Mouse (Mus musculus): ENCODE data around the gene Tor2a.
A peak's percentile ranks its signal among the peaks of the same experiment; 100 is the strongest.

Tor2a gene

DNA sequence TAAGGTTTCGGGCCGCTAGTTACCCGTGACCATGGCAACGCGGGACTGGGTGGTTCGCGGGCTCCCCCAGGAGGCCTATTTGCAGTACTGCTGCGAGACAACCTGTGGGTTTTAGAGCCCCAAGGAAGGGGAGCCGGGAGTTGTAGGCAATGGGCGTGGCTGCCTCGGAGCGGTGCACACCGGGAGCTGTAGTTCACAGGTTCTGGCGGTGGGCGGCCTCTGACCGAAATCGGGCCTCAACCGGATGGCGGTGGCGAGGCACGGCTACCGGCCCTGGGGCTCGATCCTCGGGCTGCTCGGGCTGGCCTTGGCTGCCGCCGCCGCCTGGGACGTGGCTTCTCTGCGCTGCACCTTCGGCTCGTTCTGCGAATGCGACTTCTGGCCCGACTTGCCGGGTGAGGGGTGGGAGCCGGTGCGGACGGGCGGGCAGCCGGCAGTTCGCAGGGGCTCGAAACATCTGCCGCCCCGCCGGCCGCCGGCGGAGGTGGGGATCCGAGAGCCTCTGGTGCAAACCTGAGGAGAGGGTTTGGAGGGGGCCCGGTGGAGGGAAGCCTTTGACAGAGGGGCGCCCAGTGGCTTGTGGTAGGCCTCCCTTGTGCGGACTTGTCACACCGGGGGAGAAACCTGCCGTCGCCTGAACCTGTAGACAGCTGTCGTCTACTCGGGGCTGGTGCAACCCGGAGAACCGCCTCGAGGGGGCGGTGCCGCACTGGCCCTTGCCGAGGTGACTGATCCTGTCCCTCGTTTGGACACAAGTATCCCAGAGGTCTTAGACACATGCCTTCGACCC lies at the start of gene Tor2a:
TSS of gene Tor2a (plus strand) at position 179 of the 790 bp plus-strand sequence.
- peak; percentile 98 for DNase-seq (ENCODE audit: low spot score)

DNA sequence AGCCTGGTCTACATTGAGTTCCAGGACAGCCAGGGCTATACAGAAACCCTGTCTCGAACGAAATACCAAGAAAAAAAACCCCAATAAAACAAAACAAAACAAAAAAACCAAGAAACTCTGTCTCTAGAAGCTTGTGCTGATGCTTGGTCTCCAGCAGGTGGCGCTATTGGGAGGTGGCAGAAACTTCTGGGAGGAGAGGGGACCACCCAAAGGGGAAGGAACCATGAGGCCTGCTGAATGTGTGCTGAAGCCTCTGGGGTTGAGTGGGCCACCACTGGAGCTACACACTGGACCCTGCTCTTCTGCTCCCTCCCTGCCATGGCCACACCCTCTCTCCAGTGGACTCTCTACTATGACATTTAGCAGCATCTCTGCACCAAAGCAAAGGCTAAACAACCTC lies 48.4 kb upstream of the Tor2a start:
- DNase-seq (ENCODE audit: low spot score), result peak; percentile 75

DNA sequence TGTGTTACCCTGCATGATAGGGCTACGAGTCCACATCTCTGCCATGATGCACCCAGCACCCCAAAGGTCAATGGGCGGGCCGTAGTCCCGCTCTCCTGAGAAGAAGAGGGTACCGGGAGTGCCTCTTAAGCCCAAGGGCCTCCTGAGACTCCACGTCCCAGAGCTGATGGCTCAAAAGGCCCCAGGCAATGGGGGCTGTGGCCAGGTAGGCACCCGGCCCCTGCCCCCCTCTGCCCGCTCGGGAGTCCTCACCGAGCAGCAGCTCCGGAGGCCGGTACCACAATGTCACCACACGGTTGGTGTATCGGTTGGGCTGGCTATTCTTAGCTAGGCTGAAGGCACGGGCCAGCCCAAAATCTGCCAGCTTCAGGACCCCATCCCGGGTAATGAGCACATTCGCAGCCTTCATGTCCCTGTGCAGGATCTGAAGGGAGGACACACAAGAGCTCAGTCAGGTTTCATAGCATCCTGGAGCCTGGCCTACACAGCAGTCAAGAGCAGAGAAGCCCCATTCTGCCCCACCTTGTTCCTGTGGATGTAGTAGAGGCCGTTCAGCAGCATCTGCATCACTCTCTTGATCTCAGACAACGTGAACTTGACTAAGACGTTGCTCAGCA lies 47.4 kb upstream of the Tor2a start:
- no peak for DNase-seq (ENCODE audit: low spot score)

DNA sequence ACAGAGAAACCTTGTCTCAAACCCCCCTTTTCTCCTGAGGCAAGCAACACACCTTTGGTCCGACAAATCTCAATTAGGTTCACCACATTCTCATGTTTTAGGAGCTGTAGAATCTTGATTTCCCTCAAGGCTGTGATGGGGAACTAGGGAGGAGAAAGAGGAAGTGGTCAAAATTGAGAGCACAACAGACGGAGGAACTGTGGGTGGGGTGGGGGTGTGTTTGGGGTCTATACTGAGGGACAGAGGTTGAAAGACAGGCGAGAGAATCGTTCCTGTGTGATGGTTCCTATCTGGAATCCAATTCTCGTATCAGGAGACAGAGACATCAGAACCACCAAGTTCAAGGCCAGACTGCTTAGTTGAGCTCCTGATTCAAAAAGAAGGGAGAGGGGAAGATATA lies 46.6 kb upstream of the Tor2a start:
- DNase-seq (ENCODE audit: low spot score), result no peak

DNA sequence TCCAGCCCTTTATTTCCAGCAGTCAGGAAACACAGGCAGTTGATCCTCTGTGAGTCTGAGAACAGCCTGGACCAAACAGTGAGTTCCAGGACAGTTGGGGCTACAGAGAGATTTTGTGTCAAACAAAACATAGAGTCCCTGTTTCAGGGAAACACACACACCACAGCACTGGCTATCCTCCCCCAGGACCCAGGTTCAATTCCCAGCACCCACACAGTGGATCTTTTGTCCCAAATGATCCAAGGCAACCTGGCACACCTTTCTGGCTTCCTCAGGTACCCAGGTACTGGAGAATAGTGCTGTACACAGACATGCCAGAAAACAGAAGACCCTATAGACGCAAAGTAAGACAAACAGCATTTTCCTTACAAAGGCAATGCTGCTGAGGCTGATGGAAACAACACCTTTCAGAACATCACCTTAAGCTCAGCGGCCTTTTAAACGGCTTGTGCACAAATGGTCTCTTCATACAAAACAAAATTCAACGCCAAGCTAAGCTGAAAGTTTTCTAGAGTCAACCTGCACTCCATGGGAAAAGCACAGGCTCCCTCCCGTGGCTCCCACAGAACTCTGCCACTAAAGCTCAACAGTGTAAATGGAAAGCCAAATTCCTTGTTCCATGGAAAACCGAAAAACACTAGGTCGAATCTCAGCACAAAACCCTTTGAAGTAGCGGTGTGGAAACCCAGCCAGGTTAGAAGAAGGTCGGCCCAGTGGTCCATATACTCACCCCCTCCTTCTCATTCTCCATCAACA lies 45.6 kb upstream of the Tor2a start:
- DNase-seq (ENCODE audit: low spot score), result no peak

DNA sequence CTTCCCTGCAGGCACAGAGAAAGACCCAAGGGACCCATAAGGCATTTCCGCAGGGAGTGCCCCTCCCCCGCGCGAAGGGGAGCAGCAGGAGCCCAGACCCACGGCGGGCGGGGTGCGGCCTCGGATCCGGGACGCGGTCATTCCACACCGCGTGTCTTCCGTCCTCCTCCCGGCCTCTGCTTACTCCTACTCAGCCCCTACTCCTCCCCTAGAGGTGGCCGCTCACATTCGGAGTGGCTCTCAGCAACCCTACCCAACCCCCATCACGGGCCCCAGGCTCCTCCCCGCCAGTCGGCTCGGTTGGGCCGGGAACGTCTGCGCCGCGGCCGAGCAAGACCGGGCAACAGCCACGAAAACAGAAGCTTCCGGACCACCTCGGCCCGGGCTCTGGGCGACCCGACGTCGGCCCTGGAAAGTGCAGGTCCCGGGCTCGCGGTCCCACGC lies 44.9 kb upstream of the Tor2a start:
- peak; percentile 55 for DNase-seq (ENCODE audit: low spot score)

DNA sequence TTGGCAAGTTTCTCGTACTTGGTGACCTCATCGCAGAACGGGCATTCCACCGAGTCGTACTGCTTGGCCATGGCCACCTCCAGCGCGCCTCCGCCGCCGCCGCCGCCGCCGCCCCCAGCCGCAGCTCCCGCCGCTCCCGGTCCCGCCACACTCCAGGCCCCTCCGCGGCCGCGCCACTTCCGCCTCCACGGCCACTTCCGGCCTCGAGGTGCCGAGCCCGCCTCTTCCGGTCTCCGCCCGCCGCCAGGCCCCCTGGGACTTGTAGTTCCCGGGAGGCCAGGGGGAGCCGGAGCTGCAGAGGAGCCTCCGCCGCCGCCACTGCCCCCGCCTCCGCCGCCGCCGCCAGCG lies 44.5 kb upstream of the Tor2a start:
- DNase-seq (ENCODE audit: low spot score), result peak; percentile 97

DNA sequence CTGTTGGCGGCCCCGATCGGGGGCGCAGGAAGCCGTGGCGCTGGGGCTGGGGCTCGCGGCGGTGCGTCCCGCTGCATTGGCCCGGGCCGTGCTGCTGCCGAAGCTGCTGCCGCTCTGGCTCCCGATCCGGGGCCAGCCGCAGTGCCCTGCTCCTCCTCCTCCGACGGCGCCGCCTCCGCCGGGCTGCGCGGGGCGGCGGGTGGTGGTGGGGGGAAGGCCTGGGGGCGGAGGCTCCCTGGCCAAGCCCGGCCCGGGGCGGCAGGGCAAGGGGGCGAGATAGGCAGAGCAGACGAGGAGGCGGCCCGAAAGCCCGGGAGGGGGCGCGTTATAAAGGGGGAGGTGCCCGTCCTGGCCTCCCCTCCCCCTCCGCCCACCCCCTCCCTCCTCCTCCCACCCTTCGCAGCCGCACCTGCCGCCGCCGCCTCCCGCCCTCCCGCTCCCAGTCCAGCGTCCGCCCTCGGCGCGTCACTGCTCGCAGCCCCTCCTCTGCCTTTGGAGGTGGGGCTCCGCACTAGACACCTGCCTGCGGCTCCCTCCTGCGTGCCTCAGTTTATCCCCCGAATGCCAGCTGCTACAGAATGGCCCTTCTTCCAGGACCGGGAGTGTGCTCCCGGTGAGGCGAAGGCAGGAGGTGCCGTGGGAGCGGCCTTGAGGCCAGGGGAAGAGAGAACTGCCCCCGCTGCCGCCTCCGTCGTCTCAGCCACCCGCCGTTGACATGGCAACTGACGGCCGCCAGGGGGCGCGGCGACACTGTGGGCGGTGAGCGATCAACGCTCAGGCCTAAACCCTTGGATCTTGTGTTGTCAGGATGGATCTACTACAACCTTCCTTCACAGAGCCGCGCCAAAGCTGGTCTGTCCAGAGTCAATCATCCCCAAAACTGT lies 43.9 kb upstream of the Tor2a start, which contains the start of gene Cdk9:
TSS of gene Cdk9 (minus strand) at position 143 of the 884 bp plus-strand sequence.
- peak; percentile 93 for DNase-seq (ENCODE audit: low spot score)

DNA sequence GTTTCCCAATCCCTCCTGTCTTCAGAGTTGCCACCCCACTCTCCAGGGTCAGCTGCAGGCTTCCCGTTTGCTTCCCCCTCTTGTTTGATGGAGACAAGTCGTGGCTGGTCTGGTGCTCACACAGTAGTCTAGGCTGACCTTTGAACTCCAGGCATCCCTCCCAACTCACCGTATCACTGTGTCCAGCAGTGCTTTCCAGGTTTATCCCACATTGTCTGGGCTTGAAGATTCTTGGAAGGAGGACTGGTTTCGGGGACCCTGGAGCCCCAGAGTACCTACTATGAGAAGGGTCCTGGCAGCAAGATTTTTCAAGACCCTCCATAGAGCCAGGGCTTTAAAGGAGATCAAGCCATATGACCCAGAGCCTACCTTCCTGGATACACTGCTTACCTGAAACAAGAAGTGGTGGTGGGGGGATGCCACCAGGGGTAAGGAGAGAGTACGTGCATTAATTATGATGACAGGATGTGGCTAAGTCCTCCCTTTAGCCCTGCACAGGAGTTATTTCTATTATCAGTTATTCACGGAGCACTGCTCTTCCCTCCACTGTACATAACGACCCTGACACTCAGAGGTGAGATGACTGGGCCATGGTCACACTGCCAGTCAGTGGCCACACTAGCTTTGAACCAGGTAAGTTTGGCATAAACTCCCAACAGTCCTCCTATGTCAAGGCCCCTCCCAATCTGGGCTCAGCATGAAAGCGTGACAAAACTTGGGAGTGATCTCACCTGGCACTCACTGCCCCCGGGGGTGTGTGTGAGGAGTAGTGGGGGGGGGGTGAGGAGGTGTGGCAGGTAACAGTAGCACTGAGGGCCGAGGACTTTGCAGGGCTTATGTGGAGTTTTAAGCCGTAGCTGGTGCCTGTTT lies 42.7 kb upstream of the Tor2a start:
- peak; percentile 29 for DNase-seq (ENCODE audit: low spot score)

DNA sequence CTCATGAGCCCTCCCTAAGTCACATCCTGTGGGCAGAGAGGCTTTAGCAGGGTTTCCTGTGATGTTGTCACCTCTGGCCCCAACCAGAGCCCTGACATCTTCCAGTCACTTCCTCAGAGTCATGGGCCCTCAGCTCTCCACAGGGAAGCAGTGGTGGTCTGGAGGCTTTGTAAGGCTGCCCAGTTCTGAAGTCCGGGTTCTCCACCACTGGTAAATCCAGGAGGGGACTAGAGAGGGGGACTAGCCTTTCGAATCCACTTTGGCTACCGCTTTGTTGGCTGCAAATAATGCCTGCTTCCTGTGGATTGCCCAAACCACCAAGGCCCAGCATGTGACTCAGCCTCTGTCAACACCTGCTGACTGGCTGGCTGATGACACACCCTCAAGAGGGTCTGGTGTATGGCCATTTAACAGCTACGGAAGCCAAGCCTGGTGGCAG lies 42.0 kb upstream of the Tor2a start:
- DNase-seq (ENCODE audit: low spot score), result peak; percentile 74

DNA sequence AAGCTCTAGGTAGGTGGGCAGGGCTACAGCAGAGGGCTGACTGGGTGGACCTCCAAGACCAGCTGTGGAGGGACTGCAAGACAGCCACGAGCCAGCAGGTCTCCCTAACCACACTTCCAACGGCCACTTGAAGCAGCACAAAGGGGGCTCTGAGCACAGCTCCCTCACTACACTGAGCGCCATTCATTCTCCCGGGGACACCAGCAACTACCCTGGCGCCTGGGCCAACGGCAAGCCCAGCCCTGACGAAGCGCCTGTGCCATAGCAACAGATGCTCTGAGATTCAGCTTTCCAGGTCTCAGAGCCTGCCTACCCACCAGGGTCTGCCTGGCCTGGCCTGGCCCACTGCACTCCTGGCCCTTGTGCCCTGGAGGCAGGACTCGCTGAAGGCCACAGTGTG lies 38.3 kb upstream of the Tor2a start:
- no peak for DNase-seq (ENCODE audit: low spot score)

DNA sequence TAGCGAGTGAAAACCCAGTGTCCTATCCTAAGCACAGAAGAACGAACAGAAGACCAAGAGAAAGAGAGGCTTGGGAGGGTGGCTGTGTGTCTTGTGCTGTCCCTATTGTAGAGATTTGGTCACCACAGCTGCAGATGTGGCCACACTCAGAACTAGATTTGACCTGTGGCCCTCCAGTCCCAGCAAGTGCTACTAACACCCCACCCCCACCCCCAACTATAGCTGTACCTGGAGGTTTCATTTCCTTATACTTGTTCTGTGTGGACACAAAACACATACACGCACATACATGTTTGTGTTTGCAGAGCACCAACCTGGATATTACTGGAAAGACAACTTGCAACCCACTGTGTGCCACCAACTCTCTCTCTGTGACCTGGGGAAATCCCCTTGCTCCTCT lies 37.0 kb upstream of the Tor2a start:
- DNase-seq (ENCODE audit: low spot score), result no peak

DNA sequence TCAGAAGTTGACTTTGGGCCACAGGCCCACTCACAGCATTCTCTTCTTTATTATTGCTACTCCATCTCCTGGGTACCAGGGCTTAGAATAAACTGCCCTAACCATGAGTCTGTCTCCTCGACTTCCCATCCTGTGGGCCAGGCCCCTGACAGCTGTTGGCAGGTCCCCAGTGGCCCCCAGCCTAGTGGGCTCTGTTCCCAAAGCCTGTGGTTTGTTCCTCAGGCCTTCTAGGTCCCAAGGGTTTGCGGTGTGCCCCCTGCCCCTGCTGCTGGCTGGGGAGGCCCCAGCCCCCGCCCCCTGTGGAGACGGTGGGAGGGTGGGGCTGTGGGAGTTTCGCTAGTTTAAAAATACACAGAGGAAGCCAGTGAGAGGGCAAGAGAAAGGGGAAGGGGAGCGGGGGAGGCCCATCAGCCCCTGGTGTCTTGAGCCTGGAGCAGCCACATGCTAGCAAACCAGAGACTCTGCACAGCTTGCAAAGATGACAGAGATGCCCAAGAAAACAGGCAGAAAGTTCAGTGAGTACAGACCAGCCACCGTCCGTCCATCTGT lies 36.3 kb upstream of the Tor2a start, which contains the start of gene Sh2d3c:
TSS of gene Sh2d3c (plus strand) at position 375 of the 549 bp plus-strand sequence.
- no peak for DNase-seq (ENCODE audit: low spot score)

DNA sequence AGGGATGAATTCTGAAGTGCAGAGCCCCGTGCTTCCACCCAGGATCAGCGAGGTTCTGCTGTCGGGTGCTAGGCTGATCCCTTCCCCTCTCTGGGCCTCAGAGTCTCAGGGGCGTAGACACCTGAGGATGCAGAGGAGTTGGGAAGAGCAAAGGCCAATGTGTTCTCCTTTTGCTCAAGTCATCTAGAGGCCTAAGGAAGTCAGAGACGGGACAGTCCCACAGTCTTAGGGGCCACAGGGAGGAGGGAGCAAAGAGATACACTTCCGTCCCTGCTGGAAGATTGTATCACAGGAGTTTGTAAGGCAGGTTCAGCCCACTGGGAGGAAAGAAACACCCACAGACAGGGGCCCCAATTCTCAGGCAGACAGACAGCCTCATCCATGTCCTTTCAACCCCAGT lies 35.0 kb upstream of the Tor2a start:
- DNase-seq (ENCODE audit: low spot score), result peak; percentile 37

DNA sequence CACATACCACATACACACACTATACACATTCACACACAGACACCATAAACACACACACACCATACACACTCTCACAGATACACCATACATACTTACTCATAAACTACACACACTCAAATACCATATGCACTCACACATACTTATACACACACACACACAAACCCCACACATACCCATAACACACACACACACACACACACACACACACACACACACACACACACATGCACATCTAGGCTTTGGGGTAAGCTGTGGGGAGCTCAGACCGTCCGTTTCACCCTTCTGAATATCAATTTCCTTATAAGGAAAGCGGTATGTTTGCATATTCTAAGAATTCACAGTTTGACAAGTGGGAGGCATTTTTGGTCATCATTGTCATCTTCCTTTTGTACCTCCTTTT lies 34.5 kb upstream of the Tor2a start:
- DNase-seq (ENCODE audit: low spot score), result no peak

DNA sequence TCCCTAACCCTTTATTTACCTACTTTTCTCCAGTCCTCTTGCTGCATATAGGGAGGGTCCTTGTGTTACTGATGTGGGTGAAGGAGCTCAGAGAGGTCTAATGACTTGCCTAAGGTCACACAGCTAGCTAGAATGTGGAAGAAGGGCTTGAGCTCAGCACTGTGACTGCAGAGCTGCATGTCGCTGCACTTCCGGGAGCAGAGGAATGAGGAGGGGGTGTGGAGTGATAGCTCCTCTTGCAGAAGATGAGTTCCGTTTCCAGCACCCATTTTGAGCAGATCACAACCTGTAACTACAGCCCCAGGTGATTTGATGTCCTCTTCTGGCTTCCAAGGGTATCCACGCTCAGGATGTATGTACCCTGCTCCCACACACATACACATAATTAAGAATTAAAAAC lies 32.9 kb upstream of the Tor2a start:
- DNase-seq (ENCODE audit: low spot score), result no peak

DNA sequence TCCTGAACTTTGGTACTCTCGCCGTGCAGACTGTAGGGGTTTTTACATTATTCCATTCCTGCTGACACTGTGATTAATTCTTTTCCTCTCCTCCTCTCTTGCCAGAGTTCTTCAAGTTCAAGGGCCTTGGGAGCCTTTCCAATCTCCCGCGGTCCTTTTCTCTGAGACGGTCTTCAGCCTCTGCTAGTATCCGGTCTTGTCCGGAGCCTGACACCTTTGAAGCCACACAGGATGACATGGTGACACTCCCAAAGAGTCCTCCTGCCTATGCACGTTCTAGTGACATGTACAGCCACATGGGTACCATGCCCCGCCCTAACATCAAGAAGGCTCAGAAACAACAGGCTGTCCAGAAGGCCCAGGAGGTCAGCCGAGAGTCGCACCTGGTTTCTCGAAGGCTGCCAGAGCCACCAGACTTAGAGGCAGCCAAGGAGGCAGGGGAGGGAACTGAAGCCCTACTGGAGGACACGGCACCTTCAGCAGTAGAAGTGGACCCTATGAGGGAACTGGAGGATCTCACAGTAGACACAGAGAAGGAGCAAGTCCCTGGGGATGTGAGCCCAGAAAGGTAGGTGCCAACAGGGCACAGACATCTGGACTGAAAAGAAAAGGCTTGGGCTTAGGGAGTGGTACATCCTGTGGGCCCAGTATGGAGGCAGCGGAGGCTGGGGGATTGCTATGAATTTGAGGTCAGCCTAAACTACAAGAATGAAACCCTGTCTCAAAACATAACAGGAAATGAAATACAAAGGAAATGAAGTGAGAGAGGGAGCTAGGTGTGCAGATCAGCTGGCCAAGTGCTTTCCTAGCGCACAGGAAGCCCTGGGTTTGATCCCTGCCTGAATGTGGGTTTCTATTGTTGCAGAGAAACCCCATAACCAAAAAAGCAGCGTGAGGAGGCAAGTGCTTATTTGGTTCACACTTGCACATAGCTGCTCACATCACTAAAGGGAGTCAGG lies 31.9 kb upstream of the Tor2a start:
- peak; percentile 87 for DNase-seq (ENCODE audit: low spot score)

DNA sequence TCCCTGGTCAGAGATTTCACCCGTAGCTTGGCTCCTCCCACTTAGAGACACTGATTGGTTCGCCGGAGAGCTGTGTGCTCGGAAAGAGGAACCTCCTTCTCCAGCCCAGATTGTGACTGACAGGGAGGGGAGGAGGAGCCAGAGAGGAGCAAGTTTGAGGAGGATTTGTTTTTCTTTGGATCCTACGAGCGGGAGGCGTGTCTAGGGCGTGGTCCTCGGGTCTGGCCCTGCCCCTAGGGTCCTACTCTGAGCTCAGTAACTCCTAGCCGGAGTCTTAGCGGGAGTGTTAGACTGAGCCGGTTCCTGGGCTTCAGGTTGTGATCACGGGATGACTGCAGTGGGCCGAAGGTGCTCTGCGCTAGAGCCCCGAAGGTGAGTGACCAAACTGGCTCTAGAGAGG lies 29.6 kb upstream of the Tor2a start:
- peak; percentile 72 for DNase-seq (ENCODE audit: low spot score)

DNA sequence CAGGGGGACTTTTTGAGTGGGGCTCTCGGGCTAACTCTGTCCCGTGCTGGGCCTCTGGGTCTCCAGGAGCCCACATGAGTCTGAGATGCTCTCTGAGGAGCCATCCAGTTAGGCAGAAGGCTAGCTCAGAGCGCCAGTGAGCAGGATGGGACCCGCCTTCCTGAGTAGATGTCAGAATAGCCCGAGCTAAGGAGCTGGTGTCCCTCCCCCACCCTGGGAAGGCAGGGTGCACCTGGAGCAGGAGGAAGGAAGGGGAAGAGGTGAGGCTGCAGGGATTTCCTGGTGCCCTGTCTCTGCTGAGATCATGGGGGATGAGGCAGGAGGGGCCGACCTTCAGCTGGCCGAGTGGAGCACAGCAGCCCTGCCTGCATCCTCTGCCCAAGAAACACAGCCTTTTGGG lies 28.6 kb upstream of the Tor2a start:
- DNase-seq (ENCODE audit: low spot score), result no peak

Measured in T-cell, adult 2 months (primary cell).